Mouse (Mus musculus) skeletal muscle tissue, adult 2 months (tissue): ENCODE results near the gene Ccdc14.
A peak's percentile ranks its signal among the peaks of the same experiment; 100 is the strongest.
"Not testable (repeated sequence)": the region's sequence is repeated elsewhere in the genome, so short reads cannot be mapped to it uniquely, and the experiment has no call there.

Source experiments
- DNase-seq: peaks from one replicate; pipeline ENCODE4 v3.0.0-alpha.2; 2012; ENCODE audit warnings: low read depth, low spot score

The Ccdc14 gene

GRCm38 (mm10) chr16:34690334-34691144, at the start of gene Ccdc14:
Gene Ccdc14, plus strand, starts transcription at chr16:34690616.
- peak; percentile 86 for DNase-seq

GRCm38 (mm10) chr16:34643511-34644259, 46.7 kb upstream of the Ccdc14 start:
- no peak for DNase-seq

GRCm38 (mm10) chr16:34649621-34650020, 40.8 kb upstream of the Ccdc14 start, which contains the start of gene Ropn1:
Gene Ropn1, plus strand, starts transcription at chr16:34649921.
- no peak for DNase-seq

GRCm38 (mm10) chr16:34653023-34653422, 37.4 kb upstream of the Ccdc14 start:
- DNase-seq = no peak

GRCm38 (mm10) chr16:34657566-34657965, 32.9 kb upstream of the Ccdc14 start:
- not testable (repeated sequence) for DNase-seq

GRCm38 (mm10) chr16:34657983-34658382, 32.4 kb upstream of the Ccdc14 start:
- no peak for DNase-seq

GRCm38 (mm10) chr16:34658388-34658787, 32.0 kb upstream of the Ccdc14 start:
- no peak for DNase-seq

- DNase-seq = no peak
These were observed 25.9 kb upstream of the Ccdc14 start for GRCm38 (mm10) chr16:34664553-34664952.

GRCm38 (mm10) chr16:34667031-34667726, 23.2 kb upstream of the Ccdc14 start:
- peak; percentile 52 for DNase-seq

- no peak for DNase-seq
These were observed 22.1 kb upstream of the Ccdc14 start for GRCm38 (mm10) chr16:34668341-34668740.

- DNase-seq = no peak
These were observed 18.4 kb upstream of the Ccdc14 start for GRCm38 (mm10) chr16:34671966-34672365.

GRCm38 (mm10) chr16:34672822-34673221, 17.6 kb upstream of the Ccdc14 start:
- DNase-seq = no peak

GRCm38 (mm10) chr16:34674365-34674764, 16.1 kb upstream of the Ccdc14 start:
- no peak for DNase-seq

GRCm38 (mm10) chr16:34681823-34682222, 8.6 kb upstream of the Ccdc14 start:
- no peak for DNase-seq

- no peak for DNase-seq
These were observed 537 bp upstream of the Ccdc14 start for GRCm38 (mm10) chr16:34689879-34690278.

- no peak for DNase-seq
These were observed 740 bp downstream of the Ccdc14 start for GRCm38 (mm10) chr16:34691156-34691555.

GRCm38 (mm10) chr16:34694477-34694876, 4.1 kb downstream of the Ccdc14 start:
- DNase-seq = no peak

- not testable (repeated sequence) for DNase-seq
These were observed 8.3 kb downstream of the Ccdc14 start for GRCm38 (mm10) chr16:34698721-34699120.

GRCm38 (mm10) chr16:34700165-34700827, 9.9 kb downstream of the Ccdc14 start:
- peak; percentile 58 for DNase-seq

GRCm38 (mm10) chr16:34700828-34701216, 10.4 kb downstream of the Ccdc14 start:
- DNase-seq = no peak

GRCm38 (mm10) chr16:34706019-34706418, 15.6 kb downstream of the Ccdc14 start:
- no peak for DNase-seq
